Mouse (Mus musculus): Measurements from ENCODE around the gene Rab5b. TPM values are rescaled to one million over a fixed set of nuclear protein-coding genes. Genes with fewer than 3 reads are reported as not detected.

Gene Rab5b
- polyA plus RNA-seq, 1 experiment from 2014 or later, result 71.6 TPM

GRCm38 (mm10) chr10:128704491-128705316 lies 8.6 kb upstream of the Rab5b start, which contains the start of gene Cdk2:
Gene Cdk2, minus strand, starts transcription at chr10:128705031.
- Histone ChIP-seq H3K9ac (replicated peaks; ENCODE audit: low read length) (peak within 1 kb of the TSS; percentile 80), H3K4me3 (ENCODE audit: low read depth, low read length) (peak within 1 kb of the TSS; percentile 82), H3K36me3 (replicated peaks; ENCODE audit: control insufficient read depth, insufficient read depth, low read depth, low read length) (no peaks in the 10 kb centered on the region; the same call in none of the 2 replicates), H3K4me1 (ENCODE audit: control insufficient read depth, insufficient read depth, low read length) (peaks cover 2% of the 10 kb centered on the region; the same call in 1 of the 2 replicates), H3K27ac (replicated peaks; ENCODE audit: low read depth, low read length) (peak within 1 kb of the TSS; percentile 88), H3K4me2 (ENCODE audit: low read depth, low read length) (peak within 1 kb of the TSS; percentile 63), H3K9me3 (replicated peaks; ENCODE audit: control insufficient read depth, low read length) (no peaks in the 10 kb centered on the region), H3K27me3 (ENCODE audit: control insufficient read depth, insufficient read depth, low read length) (no peaks in the 10 kb centered on the region)
- peak; percentile 96 for DNase-seq (ENCODE audit: low spot score)
- under 1% methylated on average over 61 of the region's 62 CpGs for WGBS
- peak; percentile 92 for ATAC-seq (replicated peaks; ENCODE audit: insufficient number of reproducible peaks, low FRiP score, low TSS enrichment, low read depth)

DNA sequence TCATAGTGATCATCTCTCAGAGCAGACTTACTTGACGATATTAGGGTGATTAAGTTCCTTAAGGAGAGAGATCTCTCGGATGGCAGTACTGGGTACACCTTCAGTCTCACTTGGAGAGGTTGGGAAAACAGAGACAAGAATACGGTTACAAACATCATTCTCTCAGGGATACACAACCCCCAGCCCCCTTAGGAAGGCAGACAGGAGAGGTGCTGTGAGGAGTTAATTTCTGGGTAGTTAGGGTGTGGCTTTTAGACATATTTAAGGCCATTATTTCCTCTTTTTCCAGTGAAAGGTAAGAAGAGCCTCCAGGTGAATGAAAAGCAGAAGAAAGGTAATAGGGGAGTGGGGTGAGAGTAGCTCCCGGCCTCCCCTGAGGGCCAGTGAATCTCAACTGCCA lies 7.8 kb upstream of the Rab5b start, which contains the start of gene Pmel:
Pmel (plus strand) TSS at position 301 of the 400 bp plus-strand sequence.
- Histone ChIP-seq H3K4me1 (ENCODE audit: control insufficient read depth, insufficient read depth, low read length) (peaks cover 2% of the 10 kb centered on the region; the same call in 1 of the 2 replicates), H3K9ac (replicated peaks; ENCODE audit: low read length) (peak within 1 kb of the TSS; percentile 80), H3K36me3 (replicated peaks; ENCODE audit: control insufficient read depth, insufficient read depth, low read depth, low read length) (no peaks in the 10 kb centered on the region; the same call in none of the 2 replicates), H3K9me3 (replicated peaks; ENCODE audit: control insufficient read depth, low read length) (no peaks in the 10 kb centered on the region), H3K4me2 (ENCODE audit: low read depth, low read length) (peak within 1 kb of the TSS; percentile 63), H3K4me3 (ENCODE audit: low read depth, low read length) (peak within 1 kb of the TSS; percentile 82), H3K27ac (replicated peaks; ENCODE audit: low read depth, low read length) (peak within 1 kb of the TSS; percentile 88), H3K27me3 (ENCODE audit: control insufficient read depth, insufficient read depth, low read length) (no peaks in the 10 kb centered on the region)
- WGBS, result 15% methylated on average over 4 of the region's 4 CpGs
- DNase-seq (ENCODE audit: low spot score) (no peak), ATAC-seq (replicated peaks; ENCODE audit: insufficient number of reproducible peaks, low FRiP score, low TSS enrichment, low read depth) (no peak)

DNA sequence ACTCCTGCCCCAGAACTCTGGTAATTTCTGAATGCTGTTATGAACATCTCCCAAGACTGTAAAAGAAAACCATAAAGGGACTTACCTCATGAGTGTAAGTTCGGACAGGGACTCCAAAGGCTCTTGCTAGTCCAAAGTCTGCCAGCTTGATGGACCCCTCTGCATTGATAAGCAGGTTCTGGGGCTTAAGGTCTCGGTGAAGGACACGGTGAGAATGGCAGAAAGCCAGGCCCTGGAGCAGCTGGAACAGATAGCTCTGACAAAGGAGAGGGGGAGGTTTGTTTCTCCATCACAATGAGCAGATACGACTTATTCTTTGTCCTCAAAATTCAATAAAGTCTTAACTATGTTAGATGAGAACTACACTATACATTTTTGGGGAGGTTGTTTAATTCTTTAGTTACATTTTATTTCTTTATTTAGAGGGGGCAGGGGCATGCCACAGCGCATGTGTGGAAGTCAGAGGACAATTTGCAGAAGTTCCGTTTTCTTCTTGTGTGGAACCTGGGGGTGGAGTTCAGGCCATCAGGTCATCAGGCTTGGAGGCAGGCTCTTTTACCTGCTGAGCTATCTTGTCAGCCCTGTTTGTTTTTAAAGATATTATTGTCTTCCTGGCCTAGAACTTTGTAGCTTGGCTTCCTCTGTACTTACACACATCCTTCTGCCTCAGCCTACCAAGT lies 6.4 kb upstream of the Rab5b start:
- ATAC-seq (replicated peaks; ENCODE audit: insufficient number of reproducible peaks, low FRiP score, low TSS enrichment, low read depth) (no peak), DNase-seq (ENCODE audit: low spot score) (no peak)
- 90% methylated on average over 6 of the region's 6 CpGs for whole genome bisulfite sequencing
- no peaks in the 10 kb centered on the region for H3K27me3 ChIP-seq (ENCODE audit: control insufficient read depth, insufficient read depth, low read length)
- H3K9me3 ChIP-seq (replicated peaks; ENCODE audit: control insufficient read depth, low read length), result no peaks in the 10 kb centered on the region
- H3K27ac ChIP-seq (replicated peaks; ENCODE audit: low read depth, low read length), result no peak overlapping the region
- peaks cover 2% of the 10 kb centered on the region; the same call in 1 of the 2 replicates for H3K4me1 ChIP-seq (ENCODE audit: control insufficient read depth, insufficient read depth, low read length)
- no peak overlapping the region for H3K9ac ChIP-seq (replicated peaks; ENCODE audit: low read length)
- no peak overlapping the region for H3K4me3 ChIP-seq (ENCODE audit: low read depth, low read length)
- H3K4me2 ChIP-seq (ENCODE audit: low read depth, low read length), result no peak overlapping the region
- no peaks in the 10 kb centered on the region; the same call in none of the 2 replicates for H3K36me3 ChIP-seq (replicated peaks; ENCODE audit: control insufficient read depth, insufficient read depth, low read depth, low read length)

GRCm38 (mm10) chr10:128700712-128701111 lies 4.6 kb upstream of the Rab5b start:
- no peak for DNase-seq (ENCODE audit: low spot score)
- WGBS, result 89% methylated on average over 5 of the region's 5 CpGs
- no peaks in the 10 kb centered on the region; the same call in none of the 2 replicates for H3K36me3 ChIP-seq (replicated peaks; ENCODE audit: control insufficient read depth, insufficient read depth, low read depth, low read length)
- H3K27me3 ChIP-seq (ENCODE audit: control insufficient read depth, insufficient read depth, low read length), result no peaks in the 10 kb centered on the region
- ATAC-seq (replicated peaks; ENCODE audit: insufficient number of reproducible peaks, low FRiP score, low TSS enrichment, low read depth), result no peak
- H3K4me3 ChIP-seq (ENCODE audit: low read depth, low read length), result no peak overlapping the region
- H3K9ac ChIP-seq (replicated peaks; ENCODE audit: low read length), result no peak overlapping the region
- no peaks in the 10 kb centered on the region for H3K9me3 ChIP-seq (replicated peaks; ENCODE audit: control insufficient read depth, low read length)
- no peak overlapping the region for H3K27ac ChIP-seq (replicated peaks; ENCODE audit: low read depth, low read length)
- no peak overlapping the region for H3K4me2 ChIP-seq (ENCODE audit: low read depth, low read length)
- peaks cover 2% of the 10 kb centered on the region; the same call in 1 of the 2 replicates for H3K4me1 ChIP-seq (ENCODE audit: control insufficient read depth, insufficient read depth, low read length)

DNA sequence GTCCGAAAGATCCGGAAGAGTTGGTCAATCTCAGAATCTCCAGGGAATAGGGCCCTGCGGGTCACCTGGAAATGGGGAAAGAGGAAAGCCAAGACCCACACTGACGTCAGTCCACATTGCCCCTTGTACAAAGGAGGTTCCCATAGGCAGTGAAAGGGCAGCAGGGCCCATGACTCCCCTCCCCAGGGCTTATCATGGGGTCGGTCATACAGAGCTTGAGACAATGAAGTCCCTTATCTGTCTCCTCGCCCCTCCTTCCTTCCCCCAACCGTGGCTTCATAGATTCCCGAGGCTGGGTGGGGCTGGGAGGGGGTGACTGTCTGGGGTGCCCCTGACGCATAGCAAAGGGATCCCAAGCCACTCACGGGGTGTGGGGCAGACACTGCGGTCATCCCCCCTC lies 3.5 kb upstream of the Rab5b start:
- no peaks in the 10 kb centered on the region for H3K9me3 ChIP-seq (replicated peaks; ENCODE audit: control insufficient read depth, low read length)
- H3K9ac ChIP-seq (replicated peaks; ENCODE audit: low read length), result no peak overlapping the region
- H3K27me3 ChIP-seq (ENCODE audit: control insufficient read depth, insufficient read depth, low read length), result no peaks in the 10 kb centered on the region
- no peaks in the 10 kb centered on the region; the same call in 1 of the 2 replicates for H3K4me1 ChIP-seq (ENCODE audit: control insufficient read depth, insufficient read depth, low read length)
- DNase-seq (ENCODE audit: low spot score), result no peak
- H3K36me3 ChIP-seq (replicated peaks; ENCODE audit: control insufficient read depth, insufficient read depth, low read depth, low read length), result no peaks in the 10 kb centered on the region; the same call in none of the 2 replicates
- 63% methylated on average over 11 of the region's 11 CpGs for WGBS
- no peak overlapping the region for H3K27ac ChIP-seq (replicated peaks; ENCODE audit: low read depth, low read length)
- H3K4me3 ChIP-seq (ENCODE audit: low read depth, low read length), result no peak overlapping the region
- no peak for ATAC-seq (replicated peaks; ENCODE audit: insufficient number of reproducible peaks, low FRiP score, low TSS enrichment, low read depth)
- no peak overlapping the region for H3K4me2 ChIP-seq (ENCODE audit: low read depth, low read length)

DNA sequence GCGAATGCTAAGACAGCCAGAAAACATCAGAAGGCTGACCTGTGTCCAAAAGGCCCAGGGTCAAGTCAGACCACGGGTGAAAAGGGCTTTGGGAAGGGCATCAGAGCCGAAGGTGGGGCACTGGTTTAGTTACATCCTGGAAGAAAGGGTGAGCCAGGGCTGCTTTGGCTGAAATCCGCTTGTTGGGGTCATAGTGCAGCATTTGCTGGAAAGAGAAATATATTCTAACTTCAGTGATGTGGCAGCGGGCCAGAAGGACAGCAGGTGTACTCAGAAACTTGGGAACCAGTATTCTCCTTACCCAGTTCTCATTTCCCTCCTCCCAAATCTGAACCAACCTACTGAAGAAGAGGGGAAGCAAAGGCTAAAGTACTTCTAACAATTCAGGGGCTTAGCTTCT lies 2.9 kb upstream of the Rab5b start:
- H3K4me3 ChIP-seq (ENCODE audit: low read depth, low read length), result no peak overlapping the region
- H3K9ac ChIP-seq (replicated peaks; ENCODE audit: low read length), result no peak overlapping the region
- H3K9me3 ChIP-seq (replicated peaks; ENCODE audit: control insufficient read depth, low read length), result no peaks in the 10 kb centered on the region
- no peak overlapping the region for H3K4me2 ChIP-seq (ENCODE audit: low read depth, low read length)
- H3K36me3 ChIP-seq (replicated peaks; ENCODE audit: control insufficient read depth, insufficient read depth, low read depth, low read length), result no peaks in the 10 kb centered on the region; the same call in none of the 2 replicates
- WGBS, result 86% methylated on average over 5 of the region's 5 CpGs
- DNase-seq (ENCODE audit: low spot score) (no peak), ATAC-seq (replicated peaks; ENCODE audit: insufficient number of reproducible peaks, low FRiP score, low TSS enrichment, low read depth) (no peak)
- no peaks in the 10 kb centered on the region for H3K27me3 ChIP-seq (ENCODE audit: control insufficient read depth, insufficient read depth, low read length)
- H3K27ac ChIP-seq (replicated peaks; ENCODE audit: low read depth, low read length), result no peak overlapping the region
- no peaks in the 10 kb centered on the region; the same call in 1 of the 2 replicates for H3K4me1 ChIP-seq (ENCODE audit: control insufficient read depth, insufficient read depth, low read length)

- DNase-seq (ENCODE audit: low spot score) (no peak), ATAC-seq (replicated peaks; ENCODE audit: insufficient number of reproducible peaks, low FRiP score, low TSS enrichment, low read depth) (no peak)
- H3K9ac ChIP-seq (replicated peaks; ENCODE audit: low read length), result no peak overlapping the region
- no peaks in the 10 kb centered on the region for H3K9me3 ChIP-seq (replicated peaks; ENCODE audit: control insufficient read depth, low read length)
- H3K4me2 ChIP-seq (ENCODE audit: low read depth, low read length), result no peak overlapping the region
- no peak overlapping the region for H3K27ac ChIP-seq (replicated peaks; ENCODE audit: low read depth, low read length)
- H3K27me3 ChIP-seq (ENCODE audit: control insufficient read depth, insufficient read depth, low read length), result no peaks in the 10 kb centered on the region
- 80% methylated on average over 6 of the region's 6 CpGs for WGBS
- no peak overlapping the region for H3K4me3 ChIP-seq (ENCODE audit: low read depth, low read length)
- no peaks in the 10 kb centered on the region for H3K4me1 ChIP-seq (ENCODE audit: control insufficient read depth, insufficient read depth, low read length)
- H3K36me3 ChIP-seq (replicated peaks; ENCODE audit: control insufficient read depth, insufficient read depth, low read depth, low read length), result no peaks in the 10 kb centered on the region; the same call in 1 of the 2 replicates
Observed at GRCm38 (mm10) chr10:128697072-128697725, 1.1 kb upstream of the Rab5b start.

Data from embryonic facial prominence, embryonic 11.5 days (tissue).